Mouse (Mus musculus): ENCODE data around the gene BC055324. TPM values are rescaled to one million over a fixed set of nuclear protein-coding genes. Genes with fewer than 3 reads are reported as not detected.
A peak's percentile ranks its signal among the peaks of the same experiment; 100 is the strongest.

BC055324 gene
- total and polyA plus RNA-seq, 3 experiments = 19.2 to 21.4 TPM; not detected in 1

- H3K27ac ChIP-seq (ENCODE audit: control insufficient read depth, low read depth, low read length) = no peak overlapping the region
- H3K9ac ChIP-seq (ENCODE audit: control insufficient read depth, low read depth, low read length, poor library complexity, severe bottlenecking) = no peak overlapping the region
- no peaks in the 10 kb centered on the region for H3K4me1 ChIP-seq (ENCODE audit: control insufficient read depth in 1 of 2, insufficient read depth in 2 of 2, low read length in 2 of 2)
- H3K27me3 ChIP-seq (ENCODE audit: control insufficient read depth in 1 of 2, insufficient read depth in 2 of 2, low read length in 2 of 2) = peaks cover 3 to 4% of the 10 kb centered on the region in 2 experiments; a peak in 2 of 4 replicates
- H3K36me3 ChIP-seq (ENCODE audit: control insufficient read depth in 1 of 2, insufficient read depth in 2 of 2, low read length in 2 of 2) = no peaks in the 10 kb centered on the region
- H3K79me2 ChIP-seq (ENCODE audit: control insufficient read depth, insufficient read depth, low read length, poor library complexity) = no peaks in the 10 kb centered on the region
- H3K9me3 ChIP-seq (replicated peaks; ENCODE audit: insufficient read depth, low read length) = no peaks in the 10 kb centered on the region
- no peak overlapping the region for H3K4me3 ChIP-seq (ENCODE audit: control insufficient read depth in 1 of 2, insufficient read depth in 1 of 2, low read depth in 2 of 2, low read length in 2 of 2)
- no peak for DNase-seq (ENCODE audit: low read depth, low spot score)
- TF ChIP-seq NELFE (IDR thresholded peaks at IDR 0.05; ENCODE audit: low read depth, low read length) = no peak
- no peak for TF ChIP-seq MAX (IDR thresholded peaks at IDR 0.05; ENCODE audit: low read length)
- TF ChIP-seq ZKSCAN1 (IDR thresholded peaks at IDR 0.05; ENCODE audit: low read depth, low read length) = no peak
- TF ChIP-seq CTCF (IDR thresholded peaks at IDR 0.05 in 2 of 3, conservative IDR thresholded peaks at IDR 0.05 in 1 of 3; ENCODE audit: control insufficient read depth in 1 of 3, insufficient read depth in 1 of 3, low read depth in 2 of 3, low read length in 3 of 3, poor library complexity in 1 of 3, severe bottlenecking in 1 of 3) = no peak
- TF ChIP-seq USF2 (IDR thresholded peaks at IDR 0.05; ENCODE audit: borderline replicate concordance in 1 of 2, insufficient read depth in 1 of 2, low read depth in 1 of 2, low read length in 2 of 2) = no peak
- no peak for TF ChIP-seq TBP (IDR thresholded peaks at IDR 0.05; ENCODE audit: low read depth, low read length)
- TF ChIP-seq RCOR1 (IDR thresholded peaks at IDR 0.05; ENCODE audit: low read depth, low read length) = no peak
- TF ChIP-seq TCF12 (IDR thresholded peaks at IDR 0.05; ENCODE audit: low read depth, low read length) = no peak
- no peak for TF ChIP-seq SIN3A (IDR thresholded peaks at IDR 0.05; ENCODE audit: low read length)
- TF ChIP-seq MAFK (IDR thresholded peaks at IDR 0.05; ENCODE audit: borderline replicate concordance, low read depth, low read length) = no peak
- no peak for TF ChIP-seq CHD2 (IDR thresholded peaks at IDR 0.05; ENCODE audit: low read length)
- TF ChIP-seq TAL1 (IDR thresholded peaks at IDR 0.05; ENCODE audit: low read length) = no peak
These were observed 46.0 kb upstream of the BC055324 start for GRCm38 (mm10) chr1:164040385-164041135.

- Histone ChIP-seq H3K27ac (ENCODE audit: control insufficient read depth, low read depth, low read length) (no peak overlapping the region), H3K4me3 (ENCODE audit: control insufficient read depth in 1 of 2, insufficient read depth in 1 of 2, low read depth in 2 of 2, low read length in 2 of 2) (no peak overlapping the region), H3K4me1 (ENCODE audit: control insufficient read depth in 1 of 2, insufficient read depth in 2 of 2, low read length in 2 of 2) (0 out of 4 replicates have a peak, but pooled peaks cover 0 to 5% of the 10 kb centered on the region in 2 experiments), H3K9me3 (replicated peaks; ENCODE audit: insufficient read depth, low read length) (no peaks in the 10 kb centered on the region), H3K9ac (ENCODE audit: control insufficient read depth, low read depth, low read length, poor library complexity, severe bottlenecking) (no peak overlapping the region), H3K36me3 (ENCODE audit: control insufficient read depth in 1 of 2, insufficient read depth in 2 of 2, low read length in 2 of 2) (no peaks in the 10 kb centered on the region), H3K27me3 (ENCODE audit: control insufficient read depth in 1 of 2, insufficient read depth in 2 of 2, low read length in 2 of 2) (peaks cover 2 to 3% of the 10 kb centered on the region in 2 experiments; a peak in 3 of 4 replicates), H3K79me2 (ENCODE audit: control insufficient read depth, insufficient read depth, low read length, poor library complexity) (no peaks in the 10 kb centered on the region)
- DNase-seq (ENCODE audit: low read depth, low spot score) = peak; percentile 81
- TF ChIP-seq TAL1 (IDR thresholded peaks at IDR 0.05; ENCODE audit: low read length) (no peak), EP300 (IDR thresholded peaks at IDR 0.05; ENCODE audit: low read depth in 1 of 2, low read length in 2 of 2) (no peak), RAD21 (IDR thresholded peaks at IDR 0.05; ENCODE audit: low read depth, low read length) (peak; percentile 21), CHD1 (IDR thresholded peaks at IDR 0.05; ENCODE audit: low read depth, low read length) (no peak), MYB (IDR thresholded peaks at IDR 0.05; ENCODE audit: low read depth, low read length) (no peak), MXI1 (IDR thresholded peaks at IDR 0.05; ENCODE audit: low read depth, low read length) (no peak), SMC3 (IDR thresholded peaks at IDR 0.05; ENCODE audit: low read depth, low read length) (peak; percentile 53), NELFE (IDR thresholded peaks at IDR 0.05; ENCODE audit: low read depth, low read length) (no peak), CTCF (IDR thresholded peaks at IDR 0.05 in 2 of 3, conservative IDR thresholded peaks at IDR 0.05 in 1 of 3; ENCODE audit: control insufficient read depth in 1 of 3, insufficient read depth in 1 of 3, low read depth in 2 of 3, low read length in 3 of 3, poor library complexity in 1 of 3, severe bottlenecking in 1 of 3) (peak in 2 of 3 experiments; percentile 40 to 45; a peak in 3 of 6 replicates), UBTF (IDR thresholded peaks at IDR 0.05; ENCODE audit: borderline replicate concordance, insufficient read depth, low read depth, low read length) (no peak), GATA1 (IDR thresholded peaks at IDR 0.05; ENCODE audit: low read depth, low read length) (no peak), ETS1 (IDR thresholded peaks at IDR 0.05; ENCODE audit: low read depth, low read length) (no peak), POLR2A (IDR thresholded peaks at IDR 0.05; ENCODE audit: control insufficient read depth in 1 of 2, insufficient read depth in 1 of 2, low read depth in 1 of 2, low read length in 2 of 2, poor library complexity in 1 of 2) (no peak), NRF1 (IDR thresholded peaks at IDR 0.05; ENCODE audit: insufficient read depth, low read depth, low read length, poor library complexity, severe bottlenecking) (no peak), E2F4 (IDR thresholded peaks at IDR 0.05; ENCODE audit: borderline replicate concordance, low read depth, low read length) (no peak), BHLHE40 (IDR thresholded peaks at IDR 0.05; ENCODE audit: borderline replicate concordance, low read depth, low read length) (no peak), ZKSCAN1 (IDR thresholded peaks at IDR 0.05; ENCODE audit: low read depth, low read length) (no peak), USF2 (IDR thresholded peaks at IDR 0.05; ENCODE audit: borderline replicate concordance in 1 of 2, insufficient read depth in 1 of 2, low read depth in 1 of 2, low read length in 2 of 2) (no peak), SIN3A (IDR thresholded peaks at IDR 0.05; ENCODE audit: low read length) (no peak)
These were observed 32.8 kb upstream of the BC055324 start for GRCm38 (mm10) chr1:164027416-164027815.

All from MEL (cell line).